Mouse (Mus musculus): ENCODE results near the gene Tcta.
"Not testable (repeated sequence)": the region's sequence is repeated elsewhere in the genome, so short reads cannot be mapped to it uniquely, and the experiment has no call there.

Gene Tcta

GRCm38 (mm10) chr9:108317572-108317971, 11.6 kb upstream of the Tcta start:
- no peak for DNase-seq (ENCODE audit: low spot score in 2 of 2)

- no peak for DNase-seq (ENCODE audit: low spot score in 2 of 2)
Measured at GRCm38 (mm10) chr9:108308141-108308540, 2.2 kb upstream of the Tcta start.

- DNase-seq (ENCODE audit: low spot score in 2 of 2) = no peak
Measured at GRCm38 (mm10) chr9:108307021-108307807, 1.3 kb upstream of the Tcta start.

GRCm38 (mm10) chr9:108306571-108306980, 616 bp upstream of the Tcta start:
- peak; percentile 73 to 82 for DNase-seq (ENCODE audit: low spot score in 2 of 2)

DNA sequence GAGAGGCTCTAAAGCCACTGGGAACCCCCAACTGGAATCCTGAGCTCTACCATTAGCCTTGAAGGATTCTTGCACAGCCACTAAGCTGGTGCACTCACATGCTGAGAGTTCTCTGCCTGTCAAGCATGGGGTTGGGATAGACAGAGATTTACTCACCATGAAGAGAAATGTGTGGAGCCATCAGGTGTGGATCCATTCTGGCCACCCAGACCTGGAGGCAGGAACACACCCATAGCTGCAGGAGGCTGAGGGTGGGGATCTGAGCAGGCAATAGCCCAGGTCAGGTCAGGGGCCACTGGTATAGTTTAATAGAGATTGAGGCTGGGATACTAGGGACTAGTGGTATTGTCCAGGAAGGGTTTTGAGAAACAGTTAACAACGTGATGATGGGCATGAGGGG, 790 bp downstream of the Tcta start:
- peak; percentile 7 to 11 for DNase-seq (ENCODE audit: low spot score in 2 of 2)

DNA sequence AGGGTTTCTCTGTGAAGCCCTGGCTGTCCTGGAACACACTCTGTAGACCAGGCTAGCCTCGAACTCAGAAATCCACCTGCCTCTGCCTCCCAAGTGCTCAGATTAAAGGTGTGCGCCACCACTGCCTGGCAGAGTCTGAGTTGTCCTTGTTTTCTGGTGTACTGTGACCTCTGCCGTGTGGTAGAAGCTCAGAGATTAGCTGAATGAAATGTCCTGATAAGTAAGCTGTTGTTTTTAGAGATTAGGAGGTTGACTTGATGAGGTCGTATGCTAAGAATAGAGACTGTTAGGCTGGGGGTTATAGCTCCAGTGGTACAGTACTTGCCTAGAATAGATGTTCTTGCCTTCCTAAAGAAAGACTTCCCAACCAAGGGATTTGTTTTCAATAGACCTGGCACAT, 1.2 kb downstream of the Tcta start:
- no peak for DNase-seq (ENCODE audit: low spot score in 2 of 2)

- DNase-seq (ENCODE audit: low spot score in 2 of 2) = no peak
Measured at GRCm38 (mm10) chr9:108301853-108302252, 4.1 kb downstream of the Tcta start.

DNA sequence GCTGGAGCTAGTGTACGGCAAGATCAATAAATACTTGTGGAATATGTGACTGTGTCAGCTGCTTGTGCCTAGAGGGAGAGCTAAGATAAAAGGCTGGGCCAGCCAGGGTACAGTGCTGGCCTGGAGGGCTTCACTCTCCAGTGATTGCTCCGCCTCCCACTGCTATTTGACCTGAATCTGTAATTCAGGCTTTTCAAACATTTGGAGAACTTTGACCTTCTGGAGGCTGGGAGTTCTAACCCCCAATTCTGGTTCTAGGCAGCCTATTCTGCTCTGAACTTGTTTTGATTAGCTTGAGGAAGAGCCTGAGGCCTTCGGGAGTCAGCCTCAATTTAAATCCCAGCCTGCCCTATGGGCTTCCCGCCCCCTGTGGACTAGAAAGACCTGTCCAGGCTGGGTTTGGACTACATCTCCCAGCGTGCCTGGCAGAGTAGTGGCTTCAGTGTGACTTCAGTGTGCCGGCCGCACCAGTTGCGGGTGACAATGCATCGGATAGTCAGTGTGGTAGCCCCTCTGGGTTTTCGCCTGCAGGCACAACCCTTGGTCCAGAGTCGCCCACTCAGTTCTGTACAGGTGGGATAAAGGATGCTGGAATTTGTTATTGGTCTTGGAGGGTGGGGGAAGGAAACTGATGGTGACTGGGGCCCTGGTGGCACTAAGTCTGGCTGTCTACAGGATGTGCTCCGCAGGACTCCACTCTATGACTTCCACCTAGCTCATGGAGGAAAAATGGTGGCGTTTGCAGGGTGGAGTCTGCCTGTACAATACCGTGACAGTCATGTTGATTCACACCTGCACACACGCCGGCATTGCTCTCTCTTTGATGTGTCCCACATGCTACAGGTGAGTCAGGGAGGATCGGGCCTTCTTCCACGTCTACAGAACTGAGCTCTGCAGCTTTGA, 9.3 kb downstream of the Tcta start, which contains the start of gene Amt:
TSS of gene Amt (plus strand) at position 401 of the 903 bp plus-strand sequence.
- no peak for DNase-seq (ENCODE audit: low spot score in 2 of 2)

DNA sequence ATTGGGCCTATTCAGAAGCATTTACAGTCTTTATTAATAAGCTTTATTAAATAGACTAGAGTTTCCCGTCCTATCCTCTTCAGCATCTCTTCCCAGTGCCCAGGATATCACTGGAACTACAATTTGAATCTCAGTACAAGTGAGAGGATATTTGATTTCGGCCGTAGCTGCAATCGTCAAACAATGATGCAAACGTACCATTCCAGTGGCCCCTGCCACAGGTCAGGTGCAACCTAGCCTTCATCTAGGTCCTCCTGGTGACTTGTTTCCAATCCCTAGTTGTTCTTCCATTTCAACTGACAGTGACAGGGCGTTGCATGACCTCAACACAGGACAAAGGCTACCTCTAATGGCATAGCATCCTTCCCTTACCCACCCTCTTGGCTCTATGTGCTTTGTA, 15.2 kb downstream of the Tcta start:
- no peak for DNase-seq (ENCODE audit: low spot score in 2 of 2)

GRCm38 (mm10) chr9:108290016-108290750, 15.8 kb downstream of the Tcta start, which contains the start of gene Nicn1:
Nicn1 (plus strand) TSS chr9:108290429.
- peak; percentile 71 to 80 for DNase-seq (ENCODE audit: low spot score in 2 of 2)

DNA sequence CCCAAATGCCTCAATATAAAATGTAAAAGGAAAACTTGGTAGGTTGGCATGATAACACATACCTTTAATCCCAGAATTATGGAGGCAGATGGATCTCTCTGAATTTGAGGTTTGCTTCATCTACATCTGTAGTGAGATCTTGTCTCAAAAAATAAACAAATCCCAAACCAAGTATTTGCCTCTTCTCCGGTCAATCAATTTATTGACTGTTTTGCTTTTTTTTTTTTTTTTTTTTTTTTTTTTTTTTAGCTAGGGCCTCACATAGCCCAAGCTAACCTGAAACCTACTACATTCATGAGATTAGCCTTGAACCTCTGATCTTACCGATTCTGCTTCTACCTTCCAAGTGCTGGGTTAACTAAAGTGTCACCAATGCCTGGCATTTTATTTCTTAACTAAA, 16.6 kb downstream of the Tcta start:
- no peak for DNase-seq (ENCODE audit: low spot score in 2 of 2)

- not testable (repeated sequence) for DNase-seq (ENCODE audit: low spot score in 2 of 2)
Measured at GRCm38 (mm10) chr9:108287526-108288238, 18.3 kb downstream of the Tcta start.

DNA sequence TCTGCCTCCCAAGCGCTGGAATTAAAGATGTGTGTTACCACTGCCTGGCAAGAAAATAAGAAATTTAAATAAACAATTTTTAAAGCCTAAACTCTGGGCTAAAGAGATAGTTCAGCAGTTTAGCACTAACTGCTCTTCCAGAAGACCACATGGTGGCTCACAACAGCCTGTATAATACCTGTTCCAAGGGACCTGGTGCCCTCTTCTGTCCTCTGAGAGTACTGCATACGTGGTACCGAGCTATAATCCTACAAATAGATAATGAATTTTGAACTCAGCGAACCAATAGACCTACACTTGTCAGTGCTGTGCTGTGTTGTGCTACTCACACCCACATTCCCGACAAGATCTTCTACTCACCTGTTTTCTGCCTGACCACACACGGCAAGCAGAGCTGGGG, 21.6 kb downstream of the Tcta start:
- DNase-seq (ENCODE audit: low spot score in 2 of 2) = peak; percentile 59 to 78

GRCm38 (mm10) chr9:108280071-108280828, 25.7 kb downstream of the Tcta start:
- no peak for DNase-seq (ENCODE audit: low spot score in 2 of 2)

DNA sequence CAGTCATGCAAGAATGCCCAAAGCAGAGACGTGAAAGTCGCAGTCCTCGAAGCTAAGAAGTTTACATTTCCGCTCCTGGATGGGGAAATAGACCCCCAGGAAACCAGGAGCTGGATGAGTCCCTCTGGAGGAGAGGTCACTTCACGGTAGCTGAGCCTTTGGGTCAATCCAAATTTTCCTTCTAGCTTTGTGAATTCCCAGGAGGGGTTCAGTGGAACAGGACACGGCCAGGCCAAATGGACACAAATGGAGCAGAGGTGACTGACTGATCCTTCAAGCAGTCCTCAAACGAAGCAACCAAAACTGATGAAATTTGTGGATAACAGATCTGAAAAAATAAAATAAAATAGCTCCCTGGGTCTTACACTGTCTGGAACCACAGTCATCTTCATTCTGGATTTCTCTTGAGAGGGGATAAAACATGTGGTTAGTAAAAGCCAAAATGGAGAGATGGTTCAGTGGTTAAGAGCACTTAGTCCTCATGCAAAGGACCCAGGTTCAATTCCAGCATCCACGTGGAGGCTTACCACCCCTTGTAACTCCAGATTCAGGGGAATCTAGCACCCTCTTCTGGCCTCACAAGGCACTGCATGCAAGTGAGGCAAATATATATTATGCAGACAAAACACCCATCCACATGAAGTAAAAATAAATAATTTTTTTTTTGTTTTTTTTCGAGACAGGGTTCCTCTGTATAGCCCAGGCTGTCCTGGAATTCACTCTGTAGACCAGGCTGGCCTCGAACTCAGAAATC, 27.1 kb downstream of the Tcta start:
- peak; percentile 29 to 59 for DNase-seq (ENCODE audit: low spot score in 2 of 2)

- no peak for DNase-seq (ENCODE audit: low spot score in 2 of 2)
Measured at GRCm38 (mm10) chr9:108275331-108275659, 30.7 kb downstream of the Tcta start.

- DNase-seq (ENCODE audit: low spot score in 2 of 2) = no peak
Measured at GRCm38 (mm10) chr9:108274476-108275330, 31.3 kb downstream of the Tcta start.

- no peak for DNase-seq (ENCODE audit: low spot score in 2 of 2)
Measured at GRCm38 (mm10) chr9:108273485-108273884, 32.5 kb downstream of the Tcta start.

- DNase-seq (ENCODE audit: low spot score in 2 of 2) = no peak
Measured at GRCm38 (mm10) chr9:108272691-108273090, 33.3 kb downstream of the Tcta start.

Data from spleen, postnatal 14 days (tissue).